Mouse (Mus musculus) B cell, adult 67 days (primary cell): Measurements from ENCODE around the gene Krtap24-1. TPM values are rescaled to one million over a fixed set of nuclear protein-coding genes. Genes with fewer than 3 reads are reported as not detected.

Source experiments
- total RNA-seq, 2 experiments: library from RNA; stranded (reverse); gene quantifications; 4 replicates each; pipeline ENCODE4 v1.2.4; 2023

Gene Krtap24-1
- not detected for total RNA-seq

DNA sequence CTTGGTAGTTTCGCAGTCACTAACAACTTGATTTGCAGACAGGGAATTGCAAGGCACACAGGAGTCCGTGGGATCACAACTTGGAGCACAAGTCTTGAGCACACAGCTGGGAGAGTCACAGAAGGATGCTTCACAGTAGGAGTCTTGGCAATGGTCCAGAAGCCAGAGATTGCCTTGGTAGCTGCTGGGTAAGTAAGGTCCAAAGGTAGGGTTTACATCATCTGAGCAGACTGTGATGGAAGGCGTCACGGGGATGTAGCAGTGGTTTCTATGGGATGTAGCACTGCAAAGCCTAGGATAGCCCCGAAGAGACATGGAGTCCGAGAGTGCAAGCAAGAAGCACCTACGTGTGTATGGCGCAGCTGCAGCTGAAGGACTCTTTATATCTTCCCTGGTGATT is at the start of gene Krtap24-1:
Krtap24-1 (minus strand) TSS at position 358 of the 400 bp plus-strand sequence.

DNA sequence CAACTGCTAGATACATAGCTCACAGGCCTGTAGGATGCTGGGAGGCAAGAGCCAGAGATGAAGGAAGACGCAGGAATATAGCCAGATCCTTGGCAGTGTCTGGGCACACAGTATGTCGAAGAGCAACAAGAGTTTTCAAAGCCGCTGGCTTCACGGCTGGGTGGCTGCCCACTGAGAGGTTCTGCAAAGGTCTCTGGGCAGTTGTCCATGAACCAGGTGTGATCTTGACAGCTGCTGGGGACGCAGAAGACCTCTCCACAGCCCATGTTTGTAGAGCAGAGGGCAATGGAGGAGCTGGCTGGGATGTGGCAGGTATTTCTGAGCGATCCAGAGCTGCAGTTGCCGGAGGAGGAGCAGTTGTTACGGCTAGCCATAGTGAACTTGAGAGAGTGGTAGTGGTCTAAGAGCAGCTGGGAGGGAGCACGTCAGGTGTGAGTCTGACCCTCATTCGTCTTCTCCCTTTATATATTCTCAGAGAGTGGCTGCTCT is 35.3 kb upstream of the Krtap24-1 start, which contains the start of gene Krtap26-1:
Krtap26-1 (minus strand) TSS at position 439 of the 489 bp plus-strand sequence.

DNA sequence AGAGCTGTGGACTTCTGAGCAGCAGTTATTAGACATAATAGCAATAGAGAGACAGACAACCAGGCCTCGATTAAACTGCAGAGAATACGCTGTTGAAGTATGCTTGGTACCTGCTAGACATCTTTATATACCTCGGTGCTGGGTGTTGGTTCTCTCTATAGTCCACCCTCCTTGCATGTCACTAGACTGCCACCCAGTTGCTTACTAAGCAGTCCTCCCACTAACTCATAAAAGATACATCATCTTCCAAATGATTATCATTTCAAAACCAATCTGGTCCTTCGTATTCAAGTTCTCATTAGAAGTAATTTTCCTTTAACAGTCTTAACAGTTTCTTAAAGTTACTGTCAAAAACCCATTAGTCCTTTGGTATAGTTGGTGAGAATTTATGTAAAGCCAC is 15.5 kb upstream of the Krtap24-1 start, which contains the start of gene 2310079G19Rik:
2310079G19Rik (minus strand) TSS at position 101 of the 400 bp plus-strand sequence.

DNA sequence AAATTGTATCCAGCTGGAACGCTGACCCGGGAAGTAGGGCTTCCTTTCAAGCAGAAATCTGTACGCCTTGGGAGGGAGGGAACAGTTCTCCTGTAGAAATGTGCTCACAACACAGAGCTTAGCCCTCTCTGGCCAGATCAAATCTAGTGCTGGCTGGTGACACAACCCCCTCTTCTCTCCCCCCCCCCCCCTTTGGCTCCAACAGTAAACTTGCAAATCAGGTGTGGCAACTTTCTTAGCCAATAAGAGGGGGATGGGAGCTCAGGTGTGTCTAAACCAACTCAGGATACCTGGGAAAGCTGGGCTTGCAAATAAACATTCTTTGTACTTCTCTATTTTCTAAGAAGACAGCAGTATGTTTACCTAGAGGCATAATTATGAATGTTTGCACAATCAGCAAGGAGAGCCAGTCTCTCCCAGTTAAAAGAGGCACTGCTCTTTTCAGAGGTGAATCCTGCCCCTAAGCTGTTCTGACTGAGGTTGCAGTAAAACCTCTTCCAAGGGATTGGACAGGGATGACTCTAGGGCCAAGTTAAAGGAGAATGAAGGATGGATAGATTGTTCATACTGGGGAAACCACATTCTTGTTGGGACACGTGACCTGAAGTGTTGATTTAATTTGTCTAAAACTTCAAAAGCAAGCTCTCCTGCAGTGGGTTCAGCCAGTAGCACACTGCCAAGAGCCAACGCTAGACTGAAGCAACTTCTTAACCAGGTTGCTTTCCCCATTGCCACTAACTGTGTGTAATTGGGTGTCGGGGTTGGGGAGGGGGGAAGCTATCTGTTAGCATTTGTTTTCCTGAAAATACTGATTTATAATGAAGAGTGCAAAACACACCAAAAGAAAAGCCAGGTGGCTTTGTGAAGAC is 48.8 kb downstream of the Krtap24-1 start, which contains the start of gene Cldn8:
Cldn8 (minus strand) TSS at position 139 of the 869 bp plus-strand sequence.

Other genes with a start within 250 kb of the Krtap24-1 start
- gene Cldn17, start 105.3 kb downstream of the Krtap24-1 start, total RNA-seq = not detected
- not detected for gene Cldn8, start 49.1 kb downstream of the Krtap24-1 start, total RNA-seq
- gene 2310079G19Rik, start 15.4 kb upstream of the Krtap24-1 start, total RNA-seq = not detected
- gene Krtap26-1, start 35.5 kb upstream of the Krtap24-1 start, total RNA-seq = not detected
- gene Krtap27-1, start 59.4 kb upstream of the Krtap24-1 start, total RNA-seq = not detected
- gene 2310061N02Rik, start 95.7 kb upstream of the Krtap24-1 start, total RNA-seq = not detected
- not detected for gene Krtap13-1, start 116.6 kb upstream of the Krtap24-1 start, total RNA-seq
- gene Krtap13, start 139.4 kb upstream of the Krtap24-1 start, total RNA-seq = not detected
- not detected for gene 2310034C09Rik, start 146.6 kb upstream of the Krtap24-1 start, total RNA-seq
- not detected for gene 2310057N15Rik, start 161.9 kb upstream of the Krtap24-1 start, total RNA-seq
- not detected for gene Gm5965, start 165.6 kb upstream of the Krtap24-1 start, total RNA-seq
- not detected for gene Gm20741, start 199.9 kb upstream of the Krtap24-1 start, total RNA-seq
- gene Krtap15, start 207.9 kb upstream of the Krtap24-1 start, total RNA-seq = not detected
- gene Krtap14, start 213.9 kb upstream of the Krtap24-1 start, total RNA-seq = not detected